Mouse (Mus musculus) midbrain, embryonic 14.5 days (tissue): ENCODE data around the gene Gm10273. TPM values are rescaled to one million over a fixed set of nuclear protein-coding genes. Genes with fewer than 3 reads are reported as not detected.

Source experiments
- ATAC-seq: fragments of 200-750 bp; cut with Nextera tagmentation; 2 replicates; pipeline ENCODE4 v1.8.0; 2017; ENCODE audit warnings: moderate number of reproducible peaks, moderate library complexity; ENCODE audit not compliant: low FRiP score, low TSS enrichment
- DNase-seq: peaks from one replicate; pipeline ENCODE4 v3.0.0-alpha.2; 2015
- H3K27ac ChIP-seq: fragments of 300-500 bp; sonication (generic); replicated peaks from 2 replicates; pipeline ENCODE4 v1.5.1; 2014; ENCODE audit warnings: mild to moderate bottlenecking, low read depth, low read length, moderate library complexity
- H3K27me3 ChIP-seq: fragments of 300-500 bp; sonication (generic); 2 replicates; pipeline ENCODE4 v1.6.1; 2014; ENCODE audit warnings: low read length, control low read depth, mixed read lengths; ENCODE audit not compliant: control insufficient read depth, insufficient read depth
- H3K36me3 ChIP-seq: fragments of 300-500 bp; sonication (generic); 2 replicates; pipeline ENCODE4 v1.6.1; 2014; ENCODE audit warnings: low read length, control low read depth; ENCODE audit not compliant: control insufficient read depth, insufficient read depth
- H3K4me1 ChIP-seq: fragments of 300-500 bp; sonication (generic); 2 replicates; pipeline ENCODE4 v1.6.1; 2014; ENCODE audit warnings: mild to moderate bottlenecking, antibody characterized with exemption, low read length, control low read depth; ENCODE audit not compliant: control insufficient read depth, insufficient read depth
- H3K4me2 ChIP-seq: fragments of 300-500 bp; sonication (generic); 2 replicates; pipeline ENCODE4 v1.6.1; 2014; ENCODE audit warnings: mild to moderate bottlenecking, low read length, moderate library complexity
- H3K4me3 ChIP-seq: fragments of 300-500 bp; sonication (generic); replicated peaks from 2 replicates; pipeline ENCODE4 v1.5.1; 2014; ENCODE audit warnings: low read depth, low read length
- H3K9ac ChIP-seq: fragments of 300-500 bp; sonication (generic); replicated peaks from 2 replicates; pipeline ENCODE4 v1.6.1; 2014; ENCODE audit warnings: mild to moderate bottlenecking, low read length, moderate library complexity
- H3K9me3 ChIP-seq: fragments of 300-500 bp; sonication (generic); 2 replicates; pipeline ENCODE4 v1.6.1; 2016; ENCODE audit warnings: low read length, control low read depth, mixed read lengths; ENCODE audit not compliant: control insufficient read depth
- WGBS: fragments of 180-500 bp; shearing (Covaris S2); extraction: QIAGEN DNeasy Blood & Tissue Kit; methylation state at CpG from one replicate; pipeline ENCODE4 v1.1.7; 2014; 5-methylcytosine and 5-hydroxymethylcytosine counted together
- polyA plus RNA-seq: library from polyadenylated mRNA; unstranded; fragments of >200 nt; fragmentation: Nextera tagmentation; extraction: Ambion mirVana; gene quantifications from 2 replicates; pipeline ENCODE4 v1.2.1, GENCODE M21; 2014

Gene Gm10273
- polyA plus RNA-seq, 1 experiment from 2014 or later, result 5.0 TPM

DNA sequence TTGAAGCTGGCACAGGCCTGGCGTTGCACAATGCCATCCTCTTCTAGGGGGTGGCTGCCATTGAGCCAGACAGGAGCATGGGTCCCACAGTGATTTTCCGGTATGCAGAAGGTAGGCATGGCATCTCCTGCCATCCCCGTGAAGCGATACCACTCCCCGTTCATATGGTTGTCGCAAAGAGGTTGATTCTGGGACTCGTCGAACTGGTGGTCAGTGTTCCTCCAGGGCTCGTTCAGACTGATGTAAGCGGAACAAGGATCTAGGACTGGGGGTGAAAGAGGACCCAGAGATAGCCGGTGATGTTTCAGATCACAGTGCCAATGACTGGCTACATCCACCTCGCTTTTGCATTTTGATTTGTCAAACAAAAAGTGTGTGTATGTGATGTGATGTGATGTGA, 43.2 kb downstream of the Gm10273 start:
- WGBS, result 94% methylated on average over 12 of the region's 12 CpGs
- no peaks in the 10 kb centered on the region for H3K9me3 ChIP-seq
- no peaks in the 10 kb centered on the region for H3K36me3 ChIP-seq
- no peak for DNase-seq
- H3K4me1 ChIP-seq, result no peaks in the 10 kb centered on the region
- no peak overlapping the region for H3K9ac ChIP-seq
- ATAC-seq, result no peak
- no peaks in the 10 kb centered on the region for H3K27me3 ChIP-seq
- no peak overlapping the region for H3K27ac ChIP-seq
- H3K4me3 ChIP-seq, result no peak overlapping the region
- H3K4me2 ChIP-seq, result no peak overlapping the region

DNA sequence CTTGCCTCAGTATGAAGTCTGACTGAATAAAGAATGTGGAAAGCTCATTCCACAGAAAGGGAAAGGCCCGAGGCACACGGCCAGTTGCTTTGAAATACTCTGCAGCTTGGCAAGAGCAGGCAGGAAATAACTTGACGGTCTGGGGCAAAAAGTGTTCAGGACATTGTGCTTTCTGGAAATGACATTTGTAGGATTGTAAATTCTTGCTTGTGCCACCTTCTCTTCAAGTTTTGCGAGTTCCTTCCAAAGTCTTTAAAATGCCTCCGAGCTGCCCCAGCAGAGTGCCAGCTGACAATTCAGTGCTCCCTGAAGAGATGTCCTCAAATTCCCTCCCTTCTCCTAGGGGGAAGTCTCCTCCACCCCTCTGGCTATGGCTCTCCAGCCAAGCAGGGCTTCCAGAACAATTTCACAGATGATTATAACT, 44.1 kb downstream of the Gm10273 start:
- DNase-seq, result no peak
- Histone ChIP-seq H3K4me1 (no peaks in the 10 kb centered on the region), H3K9me3 (no peaks in the 10 kb centered on the region), H3K27me3 (no peaks in the 10 kb centered on the region), H3K9ac (no peak overlapping the region), H3K4me3 (no peak overlapping the region), H3K36me3 (no peaks in the 10 kb centered on the region), H3K4me2 (no peak overlapping the region), H3K27ac (no peak overlapping the region)
- ATAC-seq, result no peak
- WGBS, result 80% methylated on average over 5 of the region's 5 CpGs

DNA sequence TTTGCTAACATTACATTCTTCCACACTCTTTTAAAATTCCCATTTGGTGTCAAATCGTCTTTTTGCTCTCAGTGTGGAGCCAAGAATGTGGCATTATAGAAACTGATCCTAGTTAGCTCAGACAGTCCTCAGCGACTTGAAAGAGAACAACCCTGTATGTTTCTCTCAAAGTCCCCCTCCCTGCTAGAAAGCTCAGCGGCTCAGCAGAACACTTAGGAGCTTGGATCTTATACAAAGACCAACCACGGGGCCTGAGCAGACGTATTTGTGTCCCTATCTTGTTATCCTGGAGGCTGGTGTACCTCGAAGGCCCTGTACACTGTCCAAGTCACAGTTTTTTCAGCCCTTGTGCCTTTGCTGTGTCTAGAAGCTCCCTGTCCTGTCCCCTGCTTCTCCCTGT, 44.7 kb downstream of the Gm10273 start:
- H3K27me3 ChIP-seq, result no peaks in the 10 kb centered on the region
- H3K4me3 ChIP-seq, result no peak overlapping the region
- no peaks in the 10 kb centered on the region for H3K9me3 ChIP-seq
- H3K4me2 ChIP-seq, result no peak overlapping the region
- DNase-seq (no peak), ATAC-seq (no peak)
- H3K36me3 ChIP-seq, result no peaks in the 10 kb centered on the region
- H3K4me1 ChIP-seq, result no peaks in the 10 kb centered on the region
- no peak overlapping the region for H3K27ac ChIP-seq
- no peak overlapping the region for H3K9ac ChIP-seq
- 52% methylated on average over 6 of the region's 6 CpGs for WGBS

DNA sequence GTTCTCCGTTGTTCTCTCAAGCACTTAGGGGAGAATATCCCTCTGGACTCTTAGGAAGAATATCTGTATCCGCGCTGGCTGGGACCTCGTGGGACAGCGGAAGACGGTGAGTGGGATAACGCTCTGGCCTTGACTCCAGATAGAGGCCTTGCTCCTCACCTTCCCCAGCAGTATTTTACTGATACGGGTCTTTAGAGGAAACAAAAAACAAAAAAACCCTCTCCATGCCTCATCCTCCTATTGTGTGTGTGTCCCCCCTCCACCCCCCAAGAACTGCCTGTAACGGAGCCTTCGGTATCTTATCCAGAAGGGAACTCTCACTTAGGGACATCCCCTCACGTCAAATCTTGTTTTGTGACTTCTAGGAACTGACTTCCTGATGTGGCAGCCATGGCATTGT, 46.3 kb downstream of the Gm10273 start, which contains the start of gene Oit3:
Gene Oit3, minus strand, starts transcription at position 44 of the 400 bp plus-strand sequence.
- 89% methylated on average over 11 of the region's 11 CpGs for WGBS
- no peaks in the 10 kb centered on the region for H3K9me3 ChIP-seq
- H3K9ac ChIP-seq, result no peak within 1 kb of the TSS
- H3K4me2 ChIP-seq, result no peak within 1 kb of the TSS
- ATAC-seq (no peak), DNase-seq (no peak)
- H3K27me3 ChIP-seq, result no peaks in the 10 kb centered on the region
- no peak within 1 kb of the TSS for H3K4me3 ChIP-seq
- H3K27ac ChIP-seq, result no peak within 1 kb of the TSS
- no peaks in the 10 kb centered on the region for H3K4me1 ChIP-seq
- H3K36me3 ChIP-seq, result no peaks in the 10 kb centered on the region

DNA sequence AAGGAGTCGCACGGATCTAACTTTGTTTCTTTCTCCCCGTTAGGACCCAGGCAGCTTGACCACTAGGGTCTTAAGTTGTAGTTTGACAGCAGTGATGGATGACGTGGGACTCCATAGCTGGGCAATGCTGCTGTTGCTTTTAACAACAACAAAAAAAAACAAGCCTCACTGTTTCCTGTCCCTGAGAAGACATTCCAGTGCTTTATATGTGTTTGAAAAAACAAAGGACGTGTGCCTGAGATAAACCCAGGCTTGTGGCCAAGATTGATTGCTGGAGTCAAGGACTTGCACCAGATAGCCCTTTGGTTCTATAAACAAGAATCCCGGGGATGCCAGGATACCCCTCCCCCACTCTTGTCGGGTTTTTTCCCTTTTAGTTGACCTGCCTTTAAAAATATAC, 47.8 kb downstream of the Gm10273 start:
- no peaks in the 10 kb centered on the region for H3K27me3 ChIP-seq
- no peak overlapping the region for H3K27ac ChIP-seq
- no peaks in the 10 kb centered on the region for H3K9me3 ChIP-seq
- H3K4me3 ChIP-seq, result no peak overlapping the region
- H3K4me2 ChIP-seq, result no peak overlapping the region
- no peak for ATAC-seq
- H3K36me3 ChIP-seq, result no peaks in the 10 kb centered on the region
- H3K4me1 ChIP-seq, result no peaks in the 10 kb centered on the region
- no peak overlapping the region for H3K9ac ChIP-seq
- no peak for DNase-seq
- WGBS, result 71% methylated on average over 7 of the region's 7 CpGs

DNA sequence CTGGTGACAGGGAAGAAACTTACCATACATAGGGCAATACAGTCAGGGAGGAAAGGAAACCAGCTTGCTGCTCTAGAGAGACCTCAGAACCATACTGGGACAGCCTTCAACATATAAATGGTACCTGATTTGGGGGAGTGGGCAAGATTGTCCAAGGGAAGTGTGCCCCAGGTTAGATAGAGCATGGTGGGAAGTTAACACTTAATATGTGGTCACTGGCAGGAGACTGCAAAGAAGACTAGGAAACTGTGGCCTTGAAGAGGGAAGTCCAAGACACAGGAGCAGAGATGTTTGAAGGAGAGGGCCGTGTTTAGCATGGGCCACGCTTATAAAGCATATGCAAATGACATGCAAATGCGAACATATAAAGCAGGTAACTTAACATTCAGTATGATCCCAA, 48.7 kb downstream of the Gm10273 start:
- Histone ChIP-seq H3K27ac (no peak overlapping the region), H3K27me3 (no peaks in the 10 kb centered on the region), H3K36me3 (no peaks in the 10 kb centered on the region), H3K9ac (no peak overlapping the region), H3K4me3 (no peak overlapping the region), H3K4me1 (no peaks in the 10 kb centered on the region), H3K4me2 (no peak overlapping the region), H3K9me3 (no peaks in the 10 kb centered on the region)
- ATAC-seq (no peak), DNase-seq (no peak)
- WGBS, result 66% methylated on average over 3 of the region's 3 CpGs

DNA sequence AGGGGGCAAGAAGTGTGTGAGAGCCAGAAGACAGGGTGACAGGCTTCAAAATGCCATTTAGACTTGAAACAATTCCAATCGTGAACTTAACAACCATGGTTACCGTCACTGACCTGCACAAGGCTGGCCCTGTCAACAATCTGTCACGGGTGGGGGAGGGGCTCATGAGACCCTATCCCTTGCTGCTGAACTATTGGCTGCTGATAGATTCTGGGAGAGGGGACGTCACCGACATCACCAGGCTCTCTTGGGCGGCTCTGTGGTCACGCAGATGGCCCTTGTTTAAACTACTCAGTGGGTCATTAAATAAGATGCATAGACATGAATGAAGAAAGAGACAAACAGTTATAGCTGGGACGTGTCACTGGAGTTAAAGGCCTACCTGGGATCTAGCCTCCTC, 49.2 kb downstream of the Gm10273 start:
- WGBS, result 37% methylated on average over 8 of the region's 8 CpGs
- Histone ChIP-seq H3K4me3 (no peak overlapping the region), H3K27me3 (no peaks in the 10 kb centered on the region), H3K9ac (no peak overlapping the region), H3K4me2 (no peak overlapping the region), H3K9me3 (no peaks in the 10 kb centered on the region), H3K4me1 (no peaks in the 10 kb centered on the region), H3K36me3 (no peaks in the 10 kb centered on the region), H3K27ac (no peak overlapping the region)
- DNase-seq (no peak), ATAC-seq (no peak)

Other genes starting within 250 kb of the Gm10273 start
- gene Sept10, start 173.8 kb upstream of the Gm10273 start, polyA plus RNA-seq, result 8.9 and 18.4 TPM in 2 replicates
- 17.7 and 18.3 TPM in 2 replicates for gene Sowahc, start 173.7 kb upstream of the Gm10273 start, polyA plus RNA-seq
- 15.7 and 22.4 TPM in 2 replicates for gene P4ha1, start 72.3 kb upstream of the Gm10273 start, polyA plus RNA-seq
- not detected in 2 replicates for gene Pla2g12b, start 8.0 kb downstream of the Gm10273 start, polyA plus RNA-seq
- gene Oit3, start 46.1 kb downstream of the Gm10273 start, polyA plus RNA-seq, result 0.39 TPM in 1 of 2 replicates, not detected in the other
- gene Gm10322, start 220.4 kb downstream of the Gm10273 start, polyA plus RNA-seq, result not detected in 2 replicates
- gene Mcu, start 221.1 kb downstream of the Gm10273 start, polyA plus RNA-seq, result 24.7 and 29.9 TPM in 2 replicates